In genomic region chr7:29031641-29032040, GRCm38 (mm10) we compare ENCODE assay signal across 27 mouse cellular contexts.
"Had no signal": no experiment of that assay in that cellular context is flagged by ENCODE, and none has a peak within 500 bp of the region (broad histone marks: within the 10 kb centered on the region; RNA-seq: fewer than 3 reads in every experiment).

No protein-coding gene starts in this region.

- DNase-seq: gastrocnemius, postnatal 14 days; gastrocnemius, postnatal 36 days; heart, adult 11 months; heart, adult 2 months; heart, postnatal 14 days; heart, postnatal 36 days; kidney, adult 11 months; kidney, adult 2 months; kidney, adult 9 months; kidney, postnatal 14 days; kidney, postnatal 36 days; layer of hippocampus, adult 9-11 months; layer of hippocampus, postnatal 36 days; left cerebral cortex, postnatal 4 days; lung, adult 18-20 months had no signal

- H3K9ac ChIP-seq: heart, embryonic 13.5 days; heart, embryonic 15.5 days; hindbrain, embryonic 13.5 days; hindbrain, embryonic 15.5 days; kidney, embryonic 15.5 days; limb, embryonic 13.5 days; limb, embryonic 15.5 days; liver, embryonic 14.5 days had no signal

- ATAC-seq: hindbrain, postnatal 0 days; intestine, embryonic 16.5 days had no signal

- H3K27me3 ChIP-seq: heart, embryonic 13.5 days; heart, embryonic 15.5 days; hindbrain, embryonic 13.5 days; hindbrain, embryonic 15.5 days; kidney, embryonic 15.5 days; limb, embryonic 13.5 days; limb, embryonic 15.5 days had no signal

- H3K4me1 ChIP-seq: heart, embryonic 13.5 days; heart, embryonic 15.5 days; hindbrain, embryonic 13.5 days; hindbrain, embryonic 15.5 days; kidney, embryonic 15.5 days; limb, embryonic 13.5 days; limb, embryonic 15.5 days had no signal

- H3K9me3 ChIP-seq: heart, embryonic 15.5 days; hindbrain, embryonic 15.5 days; kidney, embryonic 15.5 days; limb, embryonic 13.5 days; limb, embryonic 15.5 days had no signal

- H3K4me3 ChIP-seq: heart, adult 2 months; heart, embryonic 13.5 days; heart, embryonic 15.5 days; hindbrain, embryonic 13.5 days; hindbrain, embryonic 15.5 days; kidney, embryonic 15.5 days; limb, embryonic 13.5 days; limb, embryonic 15.5 days had no signal

- H3K36me3 ChIP-seq: heart, embryonic 13.5 days; heart, embryonic 15.5 days; hindbrain, embryonic 13.5 days; hindbrain, embryonic 15.5 days; kidney, embryonic 15.5 days; limb, embryonic 13.5 days; limb, embryonic 15.5 days had no signal

- H3K27ac ChIP-seq: heart, adult 2 months; heart, embryonic 13.5 days; heart, embryonic 15.5 days; hindbrain, embryonic 13.5 days; hindbrain, embryonic 15.5 days; hindbrain, postnatal 0 days; kidney, embryonic 15.5 days; kidney, postnatal 0 days; limb, embryonic 13.5 days; limb, embryonic 15.5 days; liver, embryonic 14.5 days had no signal

- H3K4me2 ChIP-seq: heart, embryonic 11.5 days; heart, embryonic 13.5 days; heart, embryonic 15.5 days; hindbrain, embryonic 13.5 days; hindbrain, embryonic 15.5 days; kidney, embryonic 15.5 days; limb, embryonic 13.5 days; limb, embryonic 15.5 days had no signal
